13 mouse cellular contexts compared by ENCODE assay signal in genomic region chr2:138040706-138041105, GRCm38 (mm10).
DNase-seq lines count a peak whose midpoint lies in the region; ATAC-seq and TF ChIP-seq lines count a peak whose summit lies in the region.
"Had no signal": no experiment of that assay in that cellular context is flagged by ENCODE, and none has a peak within 500 bp of the region (broad histone marks: within the 10 kb centered on the region; RNA-seq: fewer than 3 reads in every experiment).

No protein-coding gene starts in this region.

- intact Hi-C loops in left cerebral cortex, postnatal 36 days (cut with DNase I): loop anchor here (10.0 kb wide), 1 partner anchor 1084 kb away; no protein-coding TSS in a partner anchor

- no peak for ATAC-seq in CD4-positive, CD25-positive, alpha-beta regulatory T cell, adult 4 months

- WGBS in cerebellum, adult 2 months: 93% methylated on average over 6 of the region's 6 CpGs

- no peak overlapping the region for H3K27ac ChIP-seq in cerebellum, adult 2 months (ENCODE audit: insufficient read depth, low read length)
- H3K27ac ChIP-seq: embryonic facial prominence, embryonic 15.5 days; hindbrain, embryonic 10.5 days; macrophage had no signal

- peak; percentile 12 for DNase-seq in kidney, adult 9 months
- DNase-seq in kidney, adult 8-10 months: no peak
- peak; percentile 31 for DNase-seq in right cerebral cortex, postnatal 25 days
- no peak for DNase-seq in right cerebral cortex, postnatal 4 days
- peak; percentile 12 to 26 for DNase-seq in left cerebral cortex, postnatal 36 days (ENCODE audit: low spot score in 2 of 2)
- DNase-seq in cerebellum, adult 2 months: no peak
- DNase-seq: cerebellum, postnatal 25 days; thymus, postnatal 4 days had no signal

- no peak overlapping the region for H3K4me3 ChIP-seq in cerebellum, adult 2 months (replicated peaks; ENCODE audit: insufficient read depth, low read depth, low read length)
- H3K4me3 ChIP-seq: embryonic facial prominence, embryonic 15.5 days; hindbrain, embryonic 10.5 days; myocyte had no signal

- no peaks in the 10 kb centered on the region for H3K27me3 ChIP-seq in cerebellum, adult 2 months (ENCODE audit: control insufficient read depth, insufficient read depth, low read length)
- H3K27me3 ChIP-seq: embryonic facial prominence, embryonic 15.5 days had no signal

- no peak for TF ChIP-seq CTCF in cerebellum, adult 2 months (IDR thresholded peaks at IDR 0.05; ENCODE audit: borderline replicate concordance, insufficient read depth, low read depth, low read length)

- H3K4me1 ChIP-seq in cerebellum, adult 2 months (ENCODE audit: control insufficient read depth, insufficient read depth, low read length): no peaks in the 10 kb centered on the region
- H3K4me1 ChIP-seq: embryonic facial prominence, embryonic 15.5 days; hindbrain, embryonic 10.5 days had no signal

- TF ChIP-seq POLR2A in cerebellum, adult 2 months (IDR thresholded peaks at IDR 0.05; ENCODE audit: borderline replicate concordance, insufficient read depth, low read length): no peak

Comparison
In these comparisons a context has a peak if more than half of its experiments do, and no peak if none do; other contexts are left out.
1. DNase-seq: peak in kidney, adult 9 months (single experiment), right cerebral cortex, postnatal 25 days (single experiment) and left cerebral cortex, postnatal 36 days (2 of 2); none in kidney, adult 8-10 months (0 of 2), right cerebral cortex, postnatal 4 days (single experiment) and cerebellum, adult 2 months (0 of 2).